Mouse (Mus musculus) MEL-GATA-1-ER (cell line): ENCODE data around the gene H2-T22.
A peak's percentile ranks its signal among the peaks of the same experiment; 100 is the strongest.
"Not testable (repeated sequence)": the region's sequence is repeated elsewhere in the genome, so short reads cannot be mapped to it uniquely, and the experiment has no call there.

Experiments
- DNase-seq: peaks from one replicate; pipeline ENCODE4 v3.0.0-alpha.2; 2012; ENCODE audit warnings: low read depth; ENCODE audit errors: extremely low read depth

Gene H2-T22

DNA sequence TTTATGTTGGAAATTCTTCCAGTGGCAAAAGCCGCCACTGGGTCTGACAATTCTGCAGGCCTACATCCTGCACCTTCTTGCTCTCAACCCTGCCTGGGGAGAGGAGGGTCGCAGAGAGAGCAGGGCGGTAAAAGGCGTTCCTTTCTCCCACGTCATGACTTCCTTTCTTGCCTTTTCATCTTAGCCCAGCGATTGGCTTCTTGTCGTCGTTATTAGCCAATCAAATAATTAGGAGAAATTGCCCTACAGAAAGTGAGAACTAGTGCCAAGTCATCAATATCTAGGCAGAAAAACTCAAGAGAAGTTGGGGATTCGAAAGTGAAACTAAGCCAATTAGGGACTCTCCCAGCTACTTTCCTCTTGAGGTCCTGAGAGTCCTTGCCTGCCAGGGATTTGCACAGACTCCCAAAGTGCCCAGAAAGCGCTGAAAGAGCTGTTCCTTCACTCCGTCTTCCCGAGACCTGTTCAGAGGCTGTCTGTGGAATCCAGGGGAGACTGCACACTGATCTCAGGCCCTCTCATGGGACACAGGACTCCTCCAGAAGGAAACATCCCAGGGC, at the start of gene H2-T22, which contains the start of gene Gm6034:
Gene H2-T22 (minus strand): TSS at position 138 of the 560 bp plus-strand sequence.
Gene Gm6034 (plus strand): TSS at position 352 of the 560 bp plus-strand sequence.
- peak; percentile 99 for DNase-seq

DNA sequence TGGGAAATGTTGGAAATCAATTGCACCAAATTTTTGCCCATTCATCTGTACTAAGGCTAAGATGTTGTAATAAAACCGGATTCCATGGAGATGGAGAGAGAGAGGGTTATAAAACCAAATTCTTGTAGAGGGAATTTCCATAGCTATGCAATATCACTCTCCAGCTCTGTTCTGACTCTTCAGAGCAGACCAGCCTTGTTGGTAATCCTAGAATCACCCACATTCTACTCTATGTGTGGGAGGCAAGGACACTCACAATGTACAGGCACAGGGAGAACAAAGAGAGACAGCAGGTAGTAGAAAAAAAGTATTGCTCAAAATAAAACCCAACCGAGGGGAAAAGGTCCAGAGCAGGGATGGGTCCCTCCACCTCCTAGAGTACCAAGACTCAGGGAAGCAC, 49.4 kb upstream of the H2-T22 start:
- not testable (repeated sequence) for DNase-seq

DNA sequence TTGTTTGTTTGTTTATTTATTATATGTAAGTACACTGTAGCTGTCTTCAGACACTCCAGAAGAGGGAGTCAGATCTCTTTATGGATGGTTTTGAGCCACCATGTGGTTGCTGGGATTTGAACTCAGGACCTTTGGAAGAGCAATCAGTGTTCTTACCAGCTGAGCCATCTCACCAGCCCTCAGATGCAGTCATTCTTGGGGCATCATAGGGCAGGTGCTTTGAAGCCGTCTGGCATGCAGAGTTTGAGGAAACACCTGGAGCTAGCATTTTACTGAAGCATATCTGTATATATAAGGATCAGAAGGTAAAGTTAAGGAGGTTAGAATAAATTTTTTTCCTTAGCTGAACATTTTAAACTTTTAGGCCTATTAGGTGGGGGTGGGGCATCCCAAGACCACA, 43.4 kb upstream of the H2-T22 start:
- DNase-seq = not testable (repeated sequence)

DNA sequence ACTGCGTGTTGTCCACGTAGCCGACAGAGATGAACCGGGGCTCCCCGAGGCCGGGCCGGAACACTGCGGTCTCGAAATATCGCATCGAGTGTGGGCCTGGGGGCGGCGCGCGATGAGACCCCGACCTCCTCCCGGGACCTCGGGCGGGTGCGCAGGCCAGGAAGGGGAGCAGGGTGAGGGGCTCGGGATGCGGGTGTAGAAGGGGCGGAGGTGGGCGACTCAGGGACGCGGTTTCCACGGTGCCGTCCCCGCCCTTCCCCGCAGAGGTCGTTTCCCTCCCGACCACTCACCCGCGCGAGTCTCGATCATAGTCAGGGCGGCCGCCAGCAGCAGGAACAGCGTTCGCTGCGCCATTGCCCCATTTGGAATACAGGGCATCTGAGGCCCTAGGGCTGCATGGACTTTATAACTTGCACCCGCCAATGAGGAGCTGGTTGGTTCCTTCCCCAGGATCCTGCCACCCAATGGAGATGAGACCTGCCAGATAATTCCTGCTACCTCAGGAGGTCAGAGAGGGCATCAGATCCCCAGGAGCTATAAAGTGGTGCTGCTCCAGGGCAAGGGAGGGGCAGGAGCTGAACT, 41.4 kb upstream of the H2-T22 start:
- no peak for DNase-seq

DNA sequence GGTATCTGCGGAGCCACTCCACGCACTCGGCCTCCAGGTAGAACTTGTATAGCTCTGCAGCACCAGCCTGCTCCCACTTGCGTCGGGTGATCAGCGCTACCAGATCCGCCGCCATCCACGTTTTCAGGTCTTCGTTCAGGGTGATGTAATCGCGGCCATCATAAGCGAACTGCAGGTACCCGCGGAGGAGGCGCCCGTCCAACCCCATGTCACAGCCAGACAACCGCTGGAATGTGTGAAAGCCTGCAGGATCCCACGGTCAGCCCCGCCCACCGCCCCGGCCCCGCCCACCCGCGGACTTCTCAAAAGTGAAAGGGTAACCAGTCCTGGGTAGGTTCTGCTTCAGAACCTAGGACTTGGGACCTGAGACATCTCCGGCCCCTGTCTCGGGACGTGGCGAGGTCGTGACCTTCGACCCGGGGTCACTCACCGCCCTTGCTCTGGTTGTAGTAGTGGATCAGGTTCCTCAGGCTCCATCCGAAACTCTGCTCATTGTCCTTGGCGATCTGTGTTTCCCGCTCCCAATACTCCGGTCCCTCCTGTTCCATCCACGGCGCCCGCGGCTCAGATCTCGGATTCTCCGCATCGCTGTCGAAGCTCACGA, 40.8 kb upstream of the H2-T22 start:
- DNase-seq = no peak

GRCm38 (mm10) chr17:36082519-36083232, 40.1 kb upstream of the H2-T22 start:
- not testable (repeated sequence) for DNase-seq

- not testable (repeated sequence) for DNase-seq
Measured at GRCm38 (mm10) chr17:36081901-36082300, 39.4 kb upstream of the H2-T22 start.

- peak; percentile 66 for DNase-seq
Measured at GRCm38 (mm10) chr17:36060829-36061228, 18.3 kb upstream of the H2-T22 start.

DNA sequence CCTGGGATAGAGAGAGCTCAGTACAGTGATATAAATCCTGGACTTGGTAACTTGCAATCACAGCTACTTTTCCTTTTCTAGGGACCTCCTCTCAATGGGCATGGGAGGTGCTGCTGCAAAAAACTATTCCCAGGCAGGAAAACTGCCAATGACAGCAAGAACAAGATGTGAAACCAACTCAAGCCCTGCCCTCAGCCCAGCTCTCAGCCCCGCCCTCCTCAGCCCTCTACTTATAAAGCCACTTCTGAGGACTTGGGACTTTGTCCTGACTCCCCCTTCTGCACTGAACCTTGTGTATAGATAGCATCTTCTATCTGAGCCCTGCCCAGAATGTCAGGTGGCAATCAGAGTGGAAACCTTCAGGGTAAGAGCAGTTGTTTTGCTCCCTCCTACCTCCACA, 15.8 kb upstream of the H2-T22 start, which contains the start of gene Gm11127:
Gene Gm11127 (minus strand): TSS at position 10 of the 400 bp plus-strand sequence.
- DNase-seq = not testable (repeated sequence)

DNA sequence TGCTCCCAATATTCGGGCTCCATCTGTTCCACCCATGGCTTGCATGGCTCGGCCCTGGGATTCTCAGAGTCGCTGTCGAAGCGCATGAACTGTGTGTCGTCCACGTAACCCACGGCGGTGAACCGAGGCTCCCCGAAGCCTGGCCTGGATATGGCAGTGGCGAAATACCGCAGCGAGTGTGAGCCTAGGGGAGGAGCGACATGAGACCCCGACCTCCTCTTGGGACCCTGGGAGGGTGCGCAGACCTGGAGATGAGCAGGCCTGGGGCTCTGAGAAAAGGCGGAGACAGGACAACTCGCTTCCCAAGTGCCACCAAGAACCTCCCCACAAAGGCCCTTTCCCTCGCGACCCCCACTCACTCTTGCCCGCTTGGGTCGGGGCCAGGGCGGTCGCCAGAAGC, 15.4 kb upstream of the H2-T22 start:
- not testable (repeated sequence) for DNase-seq

DNA sequence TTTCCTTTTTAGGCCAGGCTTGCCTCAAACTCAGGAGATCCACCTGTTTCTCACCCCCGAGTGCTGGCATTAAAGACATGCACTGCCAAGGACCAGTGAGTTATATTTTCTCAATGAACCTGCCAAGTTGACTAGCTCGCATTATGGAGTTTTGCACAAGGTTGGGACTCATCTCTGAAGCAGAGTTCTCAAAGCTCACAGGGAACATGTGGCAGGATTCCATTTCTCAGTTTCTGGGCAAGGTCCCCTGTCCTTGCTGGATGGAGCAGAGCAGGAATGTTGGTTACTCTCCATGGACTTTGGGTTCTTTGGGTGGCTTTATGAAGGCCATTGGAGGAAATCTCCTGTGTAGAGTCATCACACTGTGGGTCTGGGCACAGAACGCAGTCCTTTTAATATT, 739 bp upstream of the H2-T22 start:
- DNase-seq = no peak

DNA sequence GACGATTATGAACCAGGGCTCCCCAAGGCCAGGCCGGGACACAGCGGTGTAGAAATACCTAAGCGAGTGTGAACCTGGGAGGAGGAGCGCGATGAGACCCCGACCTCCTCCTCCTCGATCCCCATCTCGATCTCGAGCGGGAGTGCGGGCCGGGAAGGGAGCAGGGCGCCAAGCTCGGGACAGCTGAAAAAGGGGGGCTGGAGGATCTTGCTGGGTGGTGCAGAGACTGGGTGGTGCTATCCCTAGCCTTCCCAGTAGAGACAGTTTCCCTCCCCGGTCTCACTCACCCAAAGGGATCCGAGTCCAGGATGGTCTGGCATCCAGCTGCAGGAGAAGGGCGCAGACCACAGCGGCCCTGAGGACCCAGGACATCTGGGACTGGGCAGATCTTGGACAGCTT, 492 bp downstream of the H2-T22 start:
- not testable (repeated sequence) for DNase-seq

- DNase-seq = not testable (repeated sequence)
Measured at GRCm38 (mm10) chr17:36040604-36041003, 1.9 kb downstream of the H2-T22 start.

- DNase-seq = not testable (repeated sequence)
Measured at GRCm38 (mm10) chr17:36036126-36036525, 6.4 kb downstream of the H2-T22 start.

DNA sequence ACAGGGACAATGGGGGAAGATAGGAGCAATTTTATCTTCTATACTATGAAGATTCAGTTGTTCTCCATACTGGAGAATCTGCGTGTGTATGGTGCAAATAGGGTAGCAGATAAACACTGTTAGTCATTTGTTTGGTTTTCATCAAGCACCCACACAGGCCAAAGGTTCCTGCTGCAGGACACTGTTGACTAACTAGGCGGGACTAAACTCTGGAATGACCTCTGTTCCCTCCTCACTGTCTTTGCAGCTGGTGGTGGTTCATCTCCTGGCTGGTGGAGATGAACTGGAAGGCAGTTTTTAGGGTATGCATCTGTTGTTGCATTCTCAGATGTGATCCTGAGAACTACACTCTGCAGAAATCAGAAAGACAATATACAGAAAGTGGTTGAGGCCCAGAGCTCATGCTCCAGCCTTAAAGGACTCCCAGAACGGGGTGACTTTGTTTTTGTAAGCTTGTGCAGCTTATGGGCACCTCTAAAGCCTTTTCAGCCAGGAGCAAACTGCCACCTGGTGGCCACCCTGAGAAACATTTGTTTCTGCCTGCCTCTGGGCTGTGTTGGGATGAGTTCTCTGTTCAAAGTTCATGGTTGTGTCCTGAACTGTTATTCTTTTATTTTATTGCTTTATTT, 7.4 kb downstream of the H2-T22 start:
- DNase-seq = not testable (repeated sequence)

DNA sequence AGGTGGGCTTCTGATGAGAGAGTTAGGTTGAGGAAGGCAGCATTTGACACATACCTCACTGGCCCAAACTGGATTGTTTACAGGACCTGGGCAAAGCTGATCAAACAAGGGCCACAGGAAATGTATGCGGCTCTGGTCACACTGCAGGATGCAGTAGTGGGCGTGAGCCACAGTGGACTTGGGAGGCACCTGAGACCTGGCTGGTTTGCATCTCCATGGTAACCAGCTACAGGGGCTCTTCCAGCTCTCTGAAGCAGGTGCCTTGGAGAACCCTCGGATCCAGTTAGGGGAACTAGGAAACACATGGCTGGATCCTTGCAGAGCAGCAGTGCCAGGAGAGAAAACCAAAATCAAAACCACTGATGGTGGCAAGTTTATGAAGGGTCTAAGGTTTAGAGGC, 8.0 kb downstream of the H2-T22 start:
- not testable (repeated sequence) for DNase-seq

- DNase-seq = peak; percentile 90
Measured at GRCm38 (mm10) chr17:36032351-36032875, 10.1 kb downstream of the H2-T22 start, which contains the start of gene H2-T23. Gene H2-T23 (minus strand): TSS chr17:36032855.

- not testable (repeated sequence) for DNase-seq
Measured at GRCm38 (mm10) chr17:36031583-36032331, 10.8 kb downstream of the H2-T22 start.

GRCm38 (mm10) chr17:36030703-36031582, 11.6 kb downstream of the H2-T22 start:
- not testable (repeated sequence) for DNase-seq
